Mouse (Mus musculus) liver, postnatal 0 days (tissue): ENCODE results near the gene Car10. TPM values are rescaled to one million over a fixed set of nuclear protein-coding genes. Genes with fewer than 3 reads are reported as not detected.

ENCODE experiments used
- ATAC-seq: fragments of 200-750 bp; cut with Nextera tagmentation; 2 replicates; pipeline ENCODE4 v1.8.0; 2017; ENCODE audit warnings: mild to moderate bottlenecking, moderate library complexity
- DNase-seq: peaks from one replicate; pipeline ENCODE4 v3.0.0-alpha.2; 2016
- H3K27ac ChIP-seq: fragments of 300-500 bp; sonication (generic); 2 replicates; pipeline ENCODE4 v1.5.1; 2014; ENCODE audit warnings: antibody characterized with exemption, moderate library complexity, mild to moderate bottlenecking, low read depth
- H3K27me3 ChIP-seq: fragments of 300-500 bp; sonication (generic); 2 replicates; pipeline ENCODE4 v1.6.1; 2014; ENCODE audit warnings: low read length, control low read depth, mixed read lengths; ENCODE audit not compliant: insufficient read depth
- H3K36me3 ChIP-seq: fragments of 300-500 bp; sonication (generic); replicated peaks from 2 replicates; pipeline ENCODE4 v1.6.1; 2014; ENCODE audit warnings: mild to moderate bottlenecking, control low read depth, low read length, moderate library complexity, mixed read lengths; ENCODE audit not compliant: insufficient read depth
- H3K4me1 ChIP-seq: fragments of 300-500 bp; sonication (generic); 2 replicates; pipeline ENCODE4 v1.6.1; 2014; ENCODE audit warnings: antibody characterized with exemption, mild to moderate bottlenecking, control low read depth; ENCODE audit not compliant: insufficient read depth
- H3K4me2 ChIP-seq: fragments of 300-500 bp; sonication (generic); 2 replicates; pipeline ENCODE4 v1.6.1; 2014; ENCODE audit warnings: low read depth, mild to moderate bottlenecking, low read length, moderate library complexity, mixed read lengths
- H3K4me3 ChIP-seq: fragments of 300-500 bp; sonication (generic); 2 replicates; pipeline ENCODE4 v1.5.1; 2014; ENCODE audit warnings: low read depth, low read length
- H3K9ac ChIP-seq: fragments of 300-500 bp; sonication (generic); replicated peaks from 2 replicates; pipeline ENCODE4 v1.6.1; 2014; ENCODE audit warnings: mild to moderate bottlenecking, moderate library complexity
- H3K9me3 ChIP-seq: fragments of 300-500 bp; sonication (generic); 2 replicates; pipeline ENCODE4 v1.6.1; 2016; ENCODE audit warnings: mild to moderate bottlenecking, control low read depth, low read length, mixed read lengths
- CTCF ChIP-seq: sonication (generic); IDR thresholded peaks from 2 replicates; pipeline ENCODE4 v1.5.1; 2016; ENCODE audit warnings: antibody characterized with exemption, low read depth
- EP300 ChIP-seq: IDR thresholded peaks from 2 replicates; pipeline ENCODE4 v1.6.1; 2016; ENCODE audit warnings: antibody characterized with exemption, low read depth, mild to moderate bottlenecking
- WGBS: fragments of 180-500 bp; shearing (Covaris S2); extraction: QIAGEN DNeasy Blood & Tissue Kit; methylation state at CpG from one replicate; pipeline ENCODE4 v1.1.7; 2014; ENCODE audit not compliant: insufficient replicate concordance; 5-methylcytosine and 5-hydroxymethylcytosine counted together
- polyA plus RNA-seq: library from polyadenylated mRNA; unstranded; fragments of >200 nt; fragmentation: Nextera tagmentation; extraction: Ambion mirVana; gene quantifications from 2 replicates; pipeline ENCODE4 v1.2.1, GENCODE M21; 2015

Car10 gene
- polyA plus RNA-seq, 1 experiment from 2014 or later: not detected

- no peak for DNase-seq
These were observed 481.8 kb downstream of the Car10 start for GRCm38 (mm10) chr11:93579626-93580025.

GRCm38 (mm10) chr11:93581326-93581725 lies 483.5 kb downstream of the Car10 start:
- Histone ChIP-seq H3K36me3 (no peaks in the 10 kb centered on the region), H3K27ac (no peak overlapping the region)
- no peak for ATAC-seq

More at GRCm38 (mm10) chr11:93579626-93580025, 481.8 kb downstream of the Car10 start:
- Histone ChIP-seq H3K4me1 (no peaks in the 10 kb centered on the region), H3K27me3 (no peaks in the 10 kb centered on the region), H3K9me3 (no peaks in the 10 kb centered on the region), H3K4me3 (no peak overlapping the region), H3K4me2 (no peak overlapping the region), H3K27ac (no peak overlapping the region), H3K9ac (no peak overlapping the region), H3K36me3 (no peaks in the 10 kb centered on the region)
- 91% methylated on average over 1 of the region's 1 CpGs for WGBS
- ATAC-seq: no peak
- TF ChIP-seq CTCF (no peak), EP300 (no peak)

GRCm38 (mm10) chr11:93587788-93588187 lies 490.0 kb downstream of the Car10 start:
- Histone ChIP-seq H3K27me3 (no peaks in the 10 kb centered on the region), H3K4me1 (no peaks in the 10 kb centered on the region), H3K27ac (no peak overlapping the region), H3K9ac (no peak overlapping the region), H3K4me3 (no peak overlapping the region), H3K9me3 (no peaks in the 10 kb centered on the region), H3K4me2 (no peak overlapping the region), H3K36me3 (no peaks in the 10 kb centered on the region)
- WGBS: 62% methylated on average over 4 of the region's 4 CpGs
- no peak for DNase-seq
- TF ChIP-seq CTCF (no peak), EP300 (no peak)
- ATAC-seq: no peak

More at GRCm38 (mm10) chr11:93581326-93581725, 483.5 kb downstream of the Car10 start:
- no peaks in the 10 kb centered on the region for H3K4me1 ChIP-seq
- no peaks in the 10 kb centered on the region for H3K27me3 ChIP-seq
- TF ChIP-seq EP300: no peak
- no peak for TF ChIP-seq CTCF
- 41% methylated on average over 4 of the region's 4 CpGs for WGBS
- H3K4me3 ChIP-seq: no peak overlapping the region
- no peak for DNase-seq
- no peak overlapping the region for H3K4me2 ChIP-seq
- H3K9me3 ChIP-seq: no peaks in the 10 kb centered on the region
- H3K9ac ChIP-seq: no peak overlapping the region

GRCm38 (mm10) chr11:93590652-93591051 lies 492.8 kb downstream of the Car10 start:
- Histone ChIP-seq H3K36me3 (no peaks in the 10 kb centered on the region), H3K4me1 (no peaks in the 10 kb centered on the region), H3K9me3 (no peaks in the 10 kb centered on the region), H3K27ac (no peak overlapping the region), H3K27me3 (no peaks in the 10 kb centered on the region), H3K4me3 (no peak overlapping the region), H3K4me2 (no peak overlapping the region), H3K9ac (no peak overlapping the region)
- no peak for ATAC-seq
- TF ChIP-seq EP300 (no peak), CTCF (no peak)
- 65% methylated on average over 3 of the region's 3 CpGs for WGBS
- no peak for DNase-seq

- no peak for DNase-seq
- Histone ChIP-seq H3K36me3 (no peaks in the 10 kb centered on the region), H3K4me2 (no peak overlapping the region), H3K27ac (no peak overlapping the region), H3K9me3 (no peaks in the 10 kb centered on the region), H3K4me1 (no peaks in the 10 kb centered on the region), H3K9ac (no peak overlapping the region), H3K4me3 (no peak overlapping the region), H3K27me3 (no peaks in the 10 kb centered on the region)
- no peak for ATAC-seq
- 19% methylated on average over 2 of the region's 2 CpGs for WGBS
- TF ChIP-seq CTCF (no peak), EP300 (no peak)
These were observed 496.2 kb downstream of the Car10 start for GRCm38 (mm10) chr11:93594033-93594432.

- no peak overlapping the region for H3K4me2 ChIP-seq
- no peak overlapping the region for H3K9ac ChIP-seq
- 54% methylated on average over 4 of the region's 4 CpGs for WGBS
- no peaks in the 10 kb centered on the region for H3K36me3 ChIP-seq
- no peaks in the 10 kb centered on the region for H3K4me1 ChIP-seq
- ATAC-seq: no peak
- no peak overlapping the region for H3K4me3 ChIP-seq
- no peaks in the 10 kb centered on the region for H3K27me3 ChIP-seq
- DNase-seq: no peak
- no peak overlapping the region for H3K27ac ChIP-seq
- no peaks in the 10 kb centered on the region for H3K9me3 ChIP-seq
- TF ChIP-seq CTCF: no peak
- no peak for TF ChIP-seq EP300
These were observed 500.3 kb downstream of the Car10 start for GRCm38 (mm10) chr11:93598175-93598574.

- no peak for DNase-seq
- Histone ChIP-seq H3K4me2 (no peak overlapping the region), H3K9me3 (no peaks in the 10 kb centered on the region), H3K27ac (no peak overlapping the region), H3K9ac (no peak overlapping the region), H3K36me3 (no peaks in the 10 kb centered on the region), H3K4me3 (no peak overlapping the region), H3K27me3 (no peaks in the 10 kb centered on the region), H3K4me1 (no peaks in the 10 kb centered on the region)
- TF ChIP-seq EP300: no peak
- TF ChIP-seq CTCF: no peak
- WGBS: 62% methylated on average over 3 of the region's 3 CpGs
- no peak for ATAC-seq
These were observed 501.9 kb downstream of the Car10 start for GRCm38 (mm10) chr11:93599755-93600154.
